Mouse (Mus musculus): ENCODE results near the gene Wdhd1.
A peak's percentile ranks its signal among the peaks of the same experiment; 100 is the strongest.

Gene Wdhd1

DNA sequence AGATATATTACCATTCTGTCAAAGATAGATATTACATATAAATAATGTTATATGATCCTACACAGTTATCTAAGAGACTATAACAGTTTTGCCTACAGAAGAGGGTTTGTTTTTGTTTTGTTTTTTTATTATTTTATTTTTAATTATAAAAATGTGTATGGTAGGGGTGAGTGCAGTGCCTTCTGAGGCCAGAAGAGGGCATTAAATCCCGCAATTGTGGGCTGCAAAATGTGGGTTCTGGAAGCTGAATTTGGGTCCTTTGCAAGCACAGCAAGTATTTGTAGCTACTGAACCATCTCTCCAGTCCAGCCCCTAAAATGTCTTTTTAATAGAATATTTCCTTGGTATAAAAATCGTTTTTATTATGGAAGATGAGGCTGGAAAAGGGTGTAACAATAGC lies 2.4 kb upstream of the Wdhd1 start:
- DNase-seq = no peak

DNA sequence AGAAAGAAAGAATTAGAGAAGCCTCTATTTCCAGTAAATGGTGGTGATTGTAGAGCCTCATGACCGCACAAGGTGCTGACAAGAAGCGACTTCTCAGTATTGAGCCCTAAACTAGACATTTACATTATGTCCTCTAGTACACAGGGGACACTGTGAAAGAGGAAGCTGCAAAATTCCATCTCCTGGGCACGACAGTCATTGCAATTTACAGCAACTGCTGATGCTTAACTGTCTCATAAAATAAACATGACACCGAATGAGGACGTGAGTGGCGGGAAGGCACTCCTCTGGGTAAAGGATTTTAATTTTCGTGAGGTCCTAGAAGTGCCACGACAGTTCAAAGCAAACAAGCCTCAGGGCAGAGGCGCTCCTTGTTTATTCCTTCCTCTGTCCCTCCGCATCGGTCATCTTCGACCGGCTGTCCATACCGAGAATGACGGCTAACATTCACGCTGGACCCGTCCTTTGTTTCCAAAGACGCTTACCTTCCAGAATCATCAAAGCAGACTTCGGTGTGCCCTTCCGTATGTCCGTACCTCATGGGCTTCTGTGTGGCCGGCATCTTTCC lies 537 bp downstream of the Wdhd1 start:
- DNase-seq = no peak

DNA sequence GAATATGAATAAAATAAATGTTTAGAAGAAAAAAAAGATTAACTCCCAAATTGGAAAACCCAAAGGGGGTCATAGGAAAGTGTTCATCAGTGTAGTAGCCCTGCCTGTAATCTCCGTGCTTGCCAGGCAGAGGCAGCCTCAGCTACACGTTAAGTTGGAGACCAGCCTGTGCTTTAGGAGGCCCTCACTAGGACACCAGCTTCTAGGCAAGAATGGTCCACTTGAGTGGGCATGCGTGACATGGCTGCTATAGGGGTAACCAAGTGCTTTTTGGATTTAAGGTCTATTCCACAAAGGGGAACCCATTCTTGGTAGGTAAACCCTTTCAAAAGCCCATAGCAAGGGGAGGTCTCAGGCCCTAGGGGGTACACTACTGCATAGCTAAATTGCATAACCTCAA lies 1.2 kb downstream of the Wdhd1 start:
- no peak for DNase-seq

DNA sequence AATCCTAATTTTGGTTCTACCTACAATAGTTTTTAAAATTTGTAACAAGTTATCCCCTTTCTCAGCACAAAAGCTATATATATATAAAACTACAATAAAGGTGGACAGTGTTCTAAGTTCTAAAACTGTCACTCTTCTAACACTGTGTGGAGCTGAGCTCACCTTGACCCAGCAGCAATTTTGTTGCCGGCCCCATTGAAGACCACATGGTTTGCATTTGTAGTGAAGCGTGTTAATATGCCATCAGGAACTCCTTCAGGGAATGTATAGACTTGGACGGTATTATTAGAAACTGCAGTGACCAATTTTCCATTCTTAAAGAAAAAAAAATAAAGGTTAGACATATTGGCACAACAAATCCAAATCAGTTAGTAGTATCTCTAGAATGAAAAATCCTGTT lies 2.9 kb downstream of the Wdhd1 start:
- no peak for DNase-seq

DNA sequence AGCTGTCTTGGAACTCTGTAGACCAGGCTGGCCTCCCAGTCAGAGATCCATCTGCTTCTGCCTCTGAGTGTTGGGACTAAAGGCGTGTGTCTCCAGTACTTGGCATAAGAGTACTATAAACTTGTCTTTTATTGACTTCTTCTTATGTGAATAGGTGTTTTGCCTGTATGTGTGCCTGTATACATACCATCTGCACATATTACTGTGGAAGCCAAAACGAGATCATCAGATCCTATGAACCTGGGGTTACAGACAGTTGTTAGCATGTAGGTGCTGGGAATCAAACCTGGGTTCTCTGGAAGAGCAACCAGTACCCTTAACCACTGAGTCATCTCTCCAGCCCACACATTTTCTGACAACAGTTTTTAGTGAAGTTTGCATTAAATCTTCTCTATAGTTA lies 7.0 kb downstream of the Wdhd1 start:
- DNase-seq = no peak

DNA sequence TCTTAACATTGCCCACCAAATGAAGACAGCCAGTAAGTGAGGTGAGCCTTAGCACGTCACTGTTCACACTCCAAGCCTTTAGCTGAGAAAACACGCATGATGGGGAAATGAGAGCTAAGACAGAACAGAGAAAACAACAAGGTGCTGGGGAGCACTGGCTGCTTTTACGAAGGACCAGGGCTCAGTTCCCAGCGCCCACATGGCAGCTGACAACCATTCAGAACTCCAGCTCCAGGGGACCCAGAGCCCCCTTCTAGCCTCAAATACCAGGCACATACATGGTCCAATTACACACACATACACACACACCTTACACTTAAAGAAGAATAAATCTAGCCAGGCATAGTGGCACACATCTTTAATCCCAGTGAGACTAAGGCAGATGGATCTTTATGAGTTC lies 7.6 kb downstream of the Wdhd1 start:
- DNase-seq = no peak

DNA sequence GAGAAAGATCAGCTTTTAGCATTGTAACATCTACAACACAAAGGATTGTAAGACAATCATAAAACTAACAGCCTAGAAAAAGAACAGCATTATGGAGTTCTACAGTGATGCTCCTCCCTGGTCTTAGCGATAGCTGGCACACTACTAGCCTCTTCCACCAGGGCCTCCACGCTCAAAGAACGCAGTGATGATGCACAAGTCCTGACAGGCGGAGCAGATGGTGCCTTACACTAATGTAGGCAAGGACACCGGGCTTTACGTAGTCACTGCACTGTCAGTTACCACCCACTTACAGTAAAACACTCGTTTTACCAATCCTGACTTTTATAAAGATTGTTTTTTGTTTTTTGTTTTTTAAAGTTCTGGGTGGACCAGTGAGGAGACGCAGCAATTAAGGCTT lies 10.8 kb downstream of the Wdhd1 start:
- DNase-seq = no peak

DNA sequence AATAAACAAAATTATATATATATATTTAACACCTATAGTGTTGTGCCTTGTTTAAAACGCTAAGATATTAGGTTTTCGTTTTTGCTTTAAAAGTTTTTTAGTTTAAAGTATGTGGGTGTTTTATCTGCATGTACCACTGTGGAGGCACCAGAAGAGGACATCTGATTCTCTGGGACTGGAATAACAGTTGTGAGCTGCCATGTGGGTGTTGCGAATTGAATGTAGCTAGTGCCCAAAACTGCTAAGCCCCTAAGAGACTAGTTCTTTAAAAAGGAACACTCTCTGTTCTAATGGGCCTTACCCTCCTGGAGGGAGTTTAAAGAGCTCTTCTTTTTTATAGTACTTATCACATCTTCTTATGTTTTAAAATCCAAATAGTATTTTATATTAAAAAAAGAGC lies 11.8 kb downstream of the Wdhd1 start:
- DNase-seq = no peak

DNA sequence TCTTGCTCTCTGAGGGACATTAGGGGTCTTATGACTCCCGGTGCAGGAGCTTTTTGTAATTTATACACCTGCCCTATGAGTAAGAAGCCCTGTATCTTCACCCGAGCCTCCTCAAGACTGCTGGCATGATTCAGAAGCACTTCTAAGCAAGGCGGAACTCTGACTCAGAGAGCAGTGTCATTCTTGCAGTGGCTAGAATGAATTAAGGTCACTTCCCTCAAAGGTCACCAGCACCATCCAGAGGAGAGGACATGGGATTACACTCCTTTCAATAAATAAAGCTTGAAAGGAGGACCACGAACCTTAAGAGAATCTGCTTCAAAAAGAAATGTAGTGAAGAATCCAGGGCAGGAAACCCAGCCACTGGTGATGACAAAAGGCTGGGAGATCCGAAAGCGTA lies 26.8 kb downstream of the Wdhd1 start:
- DNase-seq = no peak

DNA sequence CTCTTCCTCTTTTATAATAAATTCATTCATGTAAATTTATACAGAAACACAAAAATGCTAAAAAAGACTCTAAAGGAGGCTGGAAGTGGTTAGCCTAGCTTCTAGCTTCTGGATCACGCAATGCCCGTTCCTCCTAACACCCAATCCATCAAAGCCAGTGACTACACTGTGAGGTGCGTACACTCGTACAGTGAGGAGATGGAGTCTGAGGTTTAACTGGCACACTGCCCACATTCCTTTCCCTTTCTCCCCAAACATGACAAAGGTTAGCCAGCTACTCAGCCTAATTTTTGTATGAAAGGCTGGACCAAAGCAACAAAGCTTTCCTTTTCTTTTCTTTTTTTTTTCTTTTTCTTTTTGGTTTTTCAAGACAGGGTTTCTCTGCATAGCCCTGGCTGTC lies 33.9 kb downstream of the Wdhd1 start:
- peak in 1 of 2 experiments; percentile 36 for DNase-seq

DNA sequence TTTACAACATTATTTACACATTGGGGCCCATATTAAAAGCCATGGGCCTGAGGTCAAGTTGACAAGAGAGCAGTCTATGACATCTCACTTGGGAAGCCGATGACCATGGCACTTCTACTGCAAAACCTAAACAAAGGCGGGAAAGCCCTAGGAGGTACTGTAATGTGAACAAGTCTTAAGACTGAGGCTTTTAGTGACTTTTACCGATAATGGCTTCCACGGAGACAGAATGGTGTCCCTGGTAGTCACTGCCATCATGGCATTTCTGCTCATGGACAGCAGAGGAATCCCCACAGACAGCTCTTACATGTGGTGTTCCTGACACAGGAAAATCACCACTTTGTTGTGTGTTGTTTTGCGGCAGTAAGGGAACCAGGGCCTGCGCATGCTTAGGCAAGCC lies 35.6 kb downstream of the Wdhd1 start:
- no peak for DNase-seq

DNA sequence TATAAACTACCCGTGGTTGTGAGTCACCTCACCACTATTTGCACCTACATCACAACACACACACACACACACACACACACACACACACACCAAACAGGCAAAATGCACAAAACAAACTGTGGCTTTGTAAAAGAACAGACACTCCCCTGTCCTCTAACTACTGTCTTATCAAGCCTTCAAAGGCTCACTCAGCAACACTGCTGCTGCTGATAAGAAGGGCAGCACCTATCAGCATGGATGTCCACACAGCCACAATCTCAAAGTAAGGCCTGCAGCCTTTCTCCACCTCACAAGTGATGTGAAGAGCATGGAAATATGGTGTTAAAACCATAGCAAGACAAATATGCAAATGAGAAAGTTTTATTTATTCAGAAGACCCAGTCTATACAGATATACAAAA lies 36.1 kb downstream of the Wdhd1 start:
- DNase-seq = no peak

DNA sequence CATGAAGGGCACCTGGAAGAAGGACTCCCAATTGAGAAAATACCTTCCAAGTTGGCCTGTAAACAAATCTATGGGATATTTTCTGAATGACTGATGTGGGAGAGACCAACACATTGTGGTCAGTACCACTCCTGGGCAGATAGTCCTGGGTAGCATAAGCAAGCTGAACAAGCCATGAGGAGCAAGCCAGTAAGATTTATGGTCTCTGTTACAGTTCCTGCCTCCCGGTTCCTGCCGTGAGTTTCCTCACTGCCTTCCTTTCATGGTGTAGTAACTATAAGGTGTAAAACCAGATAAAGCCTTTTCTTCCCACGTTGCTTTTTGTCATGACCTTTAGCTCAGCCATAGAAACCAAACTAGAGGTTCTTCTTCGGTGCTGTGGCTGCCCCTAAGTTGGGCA lies 39.4 kb downstream of the Wdhd1 start:
- DNase-seq = no peak

DNA sequence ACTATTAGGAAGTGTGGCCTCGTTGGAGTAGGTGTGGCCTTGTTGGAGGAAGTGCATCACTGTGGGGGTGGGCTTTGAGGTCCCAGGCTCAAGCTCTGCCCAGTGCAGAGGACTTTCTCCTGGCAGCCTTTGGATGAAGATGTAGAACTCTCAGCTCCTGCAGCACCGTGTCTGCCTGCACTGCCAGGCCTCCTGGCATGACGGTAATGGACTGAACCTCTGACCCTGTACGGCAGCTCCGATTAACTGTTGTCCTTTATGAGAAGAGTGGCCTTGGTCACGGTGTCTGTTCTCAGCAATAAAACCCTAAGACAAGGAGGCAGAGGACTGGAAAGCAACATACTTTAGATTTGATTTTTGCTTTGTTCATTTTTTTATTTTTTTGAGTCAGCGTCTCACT lies 40.2 kb downstream of the Wdhd1 start:
- DNase-seq = no peak

DNA sequence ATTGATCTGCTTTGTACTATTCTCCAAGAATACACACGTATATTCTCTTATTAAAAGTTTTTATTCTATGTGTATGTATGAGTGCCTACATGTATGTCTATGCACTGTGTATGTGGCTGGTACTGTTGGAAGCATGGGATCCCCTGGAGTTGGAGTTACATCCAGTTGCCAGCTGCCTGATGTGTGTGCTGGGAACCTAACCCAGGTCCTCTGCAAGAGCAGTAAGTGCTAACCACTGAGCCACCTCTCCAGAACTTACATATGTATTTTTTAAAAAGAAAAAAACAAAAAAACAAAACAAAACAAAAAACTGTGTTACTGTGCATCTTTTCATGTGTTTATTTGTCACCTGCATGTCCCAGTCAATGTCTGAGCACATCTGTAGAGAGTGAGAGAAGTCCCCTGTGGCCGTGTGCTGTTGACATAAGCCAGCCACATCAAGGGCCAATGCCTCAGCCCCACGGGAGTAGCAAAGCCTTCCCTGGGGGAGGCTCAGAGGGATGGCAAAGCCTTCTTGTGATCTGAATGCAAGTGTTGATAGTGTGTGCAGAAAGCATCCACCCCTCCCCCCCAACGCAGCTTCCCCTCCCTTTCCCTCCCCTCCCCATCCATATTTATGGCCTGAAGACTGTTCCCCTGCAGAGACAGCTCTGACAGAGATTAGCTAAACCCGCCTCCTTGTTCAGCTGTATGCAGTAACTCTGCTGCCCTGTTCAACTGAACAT lies 42.0 kb downstream of the Wdhd1 start:
- DNase-seq = no peak

DNA sequence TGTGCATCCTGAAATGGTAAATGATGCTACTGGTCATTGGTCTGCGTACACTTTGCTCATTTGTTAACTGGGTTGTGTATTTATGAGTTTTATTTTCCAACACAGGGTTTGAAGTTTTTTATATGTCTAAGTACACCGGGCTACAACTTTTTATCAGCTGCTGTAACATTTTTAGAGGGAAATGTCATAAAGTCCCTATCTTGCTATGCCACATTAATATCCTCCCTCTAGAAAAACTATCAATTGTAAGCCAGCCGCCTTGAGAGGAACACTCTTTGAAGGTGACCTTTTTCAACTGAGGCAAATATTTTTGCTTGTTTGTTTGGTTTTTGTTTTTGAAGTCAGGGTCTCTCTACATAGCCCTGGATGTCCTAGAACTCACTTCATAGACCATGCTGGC lies 42.6 kb downstream of the Wdhd1 start:
- DNase-seq = no peak

DNA sequence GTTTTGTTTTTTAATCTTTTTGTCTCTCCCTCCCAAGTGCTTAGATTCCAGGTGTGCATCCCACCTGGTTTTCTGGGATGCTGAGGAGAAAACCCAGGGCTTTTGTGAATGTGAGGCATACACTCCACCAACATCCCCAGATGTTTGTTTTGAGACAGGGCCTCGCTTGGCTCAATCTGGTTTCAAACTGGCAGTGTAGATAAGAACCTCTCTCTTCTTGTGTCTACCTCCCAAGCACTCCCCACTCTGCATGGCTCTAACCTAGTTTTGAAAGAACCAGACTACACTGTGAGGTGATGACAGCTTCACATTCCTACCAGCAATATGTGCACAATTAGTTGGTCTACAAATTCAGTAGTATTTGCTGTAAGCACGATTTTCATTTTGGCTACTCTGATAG lies 43.1 kb downstream of the Wdhd1 start:
- no peak for DNase-seq

DNA sequence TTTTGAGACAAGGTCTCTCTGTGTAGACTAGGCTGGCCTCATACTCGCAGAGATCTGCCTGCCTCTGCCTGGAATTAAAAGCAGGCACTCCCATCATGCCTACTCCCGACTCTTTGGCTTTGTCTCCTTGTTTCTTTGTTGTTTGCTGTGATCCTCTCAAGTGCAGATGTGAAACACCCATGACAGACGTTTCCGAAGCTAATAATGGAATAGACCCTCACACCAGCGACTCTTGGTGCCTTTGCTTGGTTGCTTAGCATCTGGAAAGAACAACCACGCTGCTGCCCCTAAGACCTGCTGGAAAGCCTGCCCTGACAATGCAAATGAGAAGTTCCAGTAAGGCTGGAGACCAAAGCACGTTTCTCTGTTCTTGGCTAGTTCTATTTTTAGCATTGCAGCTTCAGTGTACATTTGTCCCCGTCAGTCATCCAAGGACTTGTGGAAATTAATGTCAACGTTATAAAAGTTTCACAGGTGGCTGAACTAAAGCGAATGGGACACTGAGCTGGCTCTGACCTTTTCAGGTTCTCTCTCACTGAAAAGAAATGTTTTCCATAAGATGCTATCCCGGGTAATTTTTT lies 46.8 kb downstream of the Wdhd1 start:
- DNase-seq = no peak

DNA sequence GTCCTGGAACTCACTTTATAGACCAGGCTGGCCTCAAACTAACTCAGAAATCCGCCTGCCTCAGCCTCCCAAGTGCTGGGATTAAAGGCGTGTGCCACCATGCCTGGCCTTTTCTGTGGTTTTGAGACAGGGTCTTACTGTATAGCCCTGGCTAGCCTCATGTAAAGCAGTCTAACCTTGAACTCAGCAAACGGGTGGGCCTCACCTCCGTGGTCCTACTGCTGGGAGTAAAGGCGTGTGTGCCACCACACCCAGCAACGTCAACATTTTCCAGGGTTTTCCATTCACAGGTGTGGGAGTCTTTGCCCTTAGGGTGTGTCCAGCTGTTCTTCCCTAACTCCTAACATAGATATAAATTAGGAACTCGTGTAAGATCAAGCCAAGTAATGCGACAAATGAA lies 50.7 kb downstream of the Wdhd1 start:
- DNase-seq = no peak

DNA sequence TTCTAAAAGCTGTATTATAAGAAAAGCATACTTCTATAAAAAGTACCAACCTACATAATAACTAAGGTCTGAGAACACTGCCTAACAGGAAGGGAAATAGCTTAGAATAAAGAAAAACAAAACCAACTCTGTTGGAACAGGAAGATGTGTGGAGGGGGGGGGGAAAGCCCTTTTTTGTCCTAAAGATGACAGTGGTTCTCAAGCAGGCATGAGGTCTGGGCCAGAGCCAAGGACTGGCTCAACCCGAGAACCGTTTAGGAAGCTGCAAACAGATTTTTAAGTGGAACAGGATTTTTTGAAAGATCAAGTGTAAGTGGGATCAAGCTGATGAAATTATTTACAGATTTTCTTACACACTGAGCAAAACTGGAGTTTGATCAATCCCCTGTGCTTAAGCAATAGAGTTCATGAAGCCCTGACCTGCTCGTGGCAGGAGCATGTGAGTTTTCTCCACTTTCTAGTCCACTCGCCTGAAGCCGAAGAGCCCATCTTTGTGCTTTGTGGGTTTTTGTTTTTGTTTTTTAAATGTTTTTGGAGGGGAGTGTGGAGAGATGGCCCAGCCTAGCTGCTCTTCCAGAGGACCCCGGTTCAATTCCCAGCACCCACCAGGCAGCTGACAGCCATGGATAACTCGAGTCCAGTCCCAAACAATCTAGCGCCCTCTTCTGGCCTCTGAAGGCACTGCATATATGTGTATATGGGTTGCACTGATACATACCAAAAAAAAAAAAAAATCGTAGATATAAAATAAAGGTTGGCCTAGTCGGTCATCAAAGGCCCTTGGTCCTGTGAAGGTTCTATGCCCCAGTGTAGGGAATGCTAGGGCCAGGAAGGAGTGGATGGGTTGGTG lies 52.0 kb downstream of the Wdhd1 start:
- DNase-seq = peak in 1 of 2 experiments; percentile 9

DNA sequence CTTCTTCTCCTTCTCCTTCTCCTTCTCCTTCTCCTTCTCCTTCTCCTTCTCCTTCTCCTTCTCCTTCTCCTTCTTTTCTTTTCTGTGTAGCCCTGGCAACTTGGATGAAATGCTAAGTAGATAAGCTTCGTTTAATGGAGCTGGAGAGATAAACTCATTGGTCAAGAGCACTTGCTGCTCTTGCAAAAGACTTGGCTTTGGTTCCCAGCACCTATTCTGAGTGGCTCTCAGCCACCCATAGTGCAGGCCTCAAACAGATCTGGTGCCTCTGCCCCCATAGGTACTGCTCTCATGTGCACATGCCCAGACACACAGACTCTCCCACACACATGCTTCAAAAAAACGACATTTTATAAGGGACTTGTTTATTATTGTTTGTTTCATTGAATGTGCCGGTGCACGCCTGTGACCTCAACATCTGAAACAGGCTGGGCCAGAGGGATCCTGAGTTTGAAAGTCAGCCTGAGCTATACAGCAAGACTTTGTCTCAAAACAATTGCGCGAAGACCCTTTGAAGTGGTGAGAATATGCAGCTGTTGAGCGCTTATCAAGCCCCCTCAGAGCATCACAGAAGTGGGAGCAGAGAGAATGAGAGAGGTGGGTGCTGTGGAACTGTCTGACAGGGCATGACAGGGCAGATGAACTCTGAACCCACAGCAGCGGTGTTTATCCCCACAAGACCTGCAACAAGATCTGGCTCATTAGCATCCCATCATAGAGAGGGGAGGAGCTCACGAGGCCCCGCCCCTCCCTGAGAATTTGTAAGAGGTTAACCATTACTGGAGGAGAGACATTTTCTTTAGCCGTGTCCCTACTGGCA lies 53.8 kb downstream of the Wdhd1 start:
- DNase-seq = no peak

DNA sequence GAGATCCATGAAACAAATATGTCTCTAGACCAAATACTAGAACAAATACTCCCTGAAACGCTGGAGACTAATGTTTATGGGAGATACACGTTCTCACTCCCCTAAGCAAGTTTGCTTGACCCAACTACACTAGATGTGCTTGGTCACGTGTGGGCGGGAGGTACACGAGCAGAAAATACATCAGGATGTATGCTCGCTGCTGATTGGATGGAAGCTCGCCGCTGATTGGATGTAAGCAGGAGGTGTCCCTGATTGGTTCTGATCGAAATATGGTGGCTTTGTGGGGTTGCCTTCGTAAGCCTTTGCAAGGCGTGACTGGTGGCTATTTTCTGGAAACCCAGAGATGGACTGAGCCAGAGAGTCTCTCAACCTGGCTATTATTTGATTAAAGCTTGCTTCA lies 55.1 kb downstream of the Wdhd1 start:
- no peak for DNase-seq

Measured in kidney, postnatal 25 days (tissue).